Mouse (Mus musculus): Measurements from ENCODE around the gene Gm49027. TPM values are rescaled to one million over a fixed set of nuclear protein-coding genes. Genes with fewer than 3 reads are reported as not detected.

Gm49027 gene
- polyA plus RNA-seq (2016; fragmentation: Nextera tagmentation; extraction: Ambion mirVana): 1.1 and 1.9 TPM in 2 replicates

DNA sequence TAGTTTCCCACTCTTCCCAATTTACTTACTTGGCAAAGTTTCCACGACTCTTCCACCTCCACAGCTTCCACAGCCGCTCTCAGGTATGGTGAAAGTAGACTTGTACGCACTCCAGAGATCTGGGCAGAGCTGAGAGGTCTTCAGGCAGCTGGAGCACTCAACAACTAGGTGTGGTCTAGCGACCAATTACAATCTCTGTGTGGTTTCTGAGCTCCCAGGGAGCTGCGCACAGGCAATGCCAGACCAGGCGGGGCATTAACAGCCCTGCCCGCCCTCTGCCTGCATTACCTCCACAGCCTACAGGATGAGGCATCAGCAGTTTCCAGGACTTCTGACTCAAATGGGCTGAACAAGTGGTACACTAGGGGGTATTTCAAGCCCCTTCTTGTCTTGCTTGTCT is at the start of gene Gm49027:
TSS of gene Gm49027 (minus strand) at position 208 of the 400 bp plus-strand sequence.
- Histone ChIP-seq H3K4me2 (replicated peaks) (peak within 1 kb of the TSS; percentile 92), H3K9me3 (no peaks in the 10 kb centered on the region), H3K9ac (replicated peaks) (peak within 1 kb of the TSS; percentile 52), H3K27me3 (peaks cover 6% of the 10 kb centered on the region; the same call in 1 of the 2 replicates), H3K4me1 (peaks cover 31% of the 10 kb centered on the region), H3K4me3 (peak within 1 kb of the TSS; percentile 91), H3K36me3 (peaks cover 28% of the 10 kb centered on the region), H3K27ac (replicated peaks) (peak within 1 kb of the TSS; percentile 57)
- ATAC-seq (ENCODE audit: low FRiP score, low read depth): no peak
- 89% methylated on average over 7 of the region's 7 CpGs for WGBS

DNA sequence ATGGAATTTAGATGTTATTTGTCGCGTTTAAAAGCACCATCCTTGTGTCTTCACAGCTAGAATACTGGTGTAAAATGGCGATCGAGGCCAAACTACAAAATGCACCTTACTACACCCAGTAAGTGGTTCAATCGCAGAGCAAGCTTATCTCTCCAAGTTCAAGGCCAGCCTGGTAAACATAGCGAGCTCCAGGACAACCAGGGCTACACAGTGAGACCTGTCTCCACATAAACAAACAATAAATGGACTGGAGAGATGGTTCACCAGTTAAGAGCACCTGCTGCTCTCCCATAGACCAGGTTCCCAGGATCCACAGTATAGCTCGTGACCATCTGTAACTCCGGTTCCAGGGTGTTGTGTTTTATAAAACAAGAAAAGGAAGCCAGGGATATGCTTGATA is 48.1 kb upstream of the Gm49027 start:
- Histone ChIP-seq H3K4me2 (replicated peaks) (peak overlapping the region; percentile 80), H3K4me3 (peak overlapping the region; percentile 92), H3K9ac (replicated peaks) (no peak overlapping the region), H3K27me3 (no peaks in the 10 kb centered on the region), H3K4me1 (peaks cover 11% of the 10 kb centered on the region), H3K27ac (replicated peaks) (no peak overlapping the region), H3K9me3 (no peaks in the 10 kb centered on the region), H3K36me3 (peaks cover 26% of the 10 kb centered on the region)
- ATAC-seq (ENCODE audit: low FRiP score, low read depth): peak; percentile 23; the same call in 1 of the 2 replicates
- WGBS: 64% methylated on average over 8 of the region's 8 CpGs

DNA sequence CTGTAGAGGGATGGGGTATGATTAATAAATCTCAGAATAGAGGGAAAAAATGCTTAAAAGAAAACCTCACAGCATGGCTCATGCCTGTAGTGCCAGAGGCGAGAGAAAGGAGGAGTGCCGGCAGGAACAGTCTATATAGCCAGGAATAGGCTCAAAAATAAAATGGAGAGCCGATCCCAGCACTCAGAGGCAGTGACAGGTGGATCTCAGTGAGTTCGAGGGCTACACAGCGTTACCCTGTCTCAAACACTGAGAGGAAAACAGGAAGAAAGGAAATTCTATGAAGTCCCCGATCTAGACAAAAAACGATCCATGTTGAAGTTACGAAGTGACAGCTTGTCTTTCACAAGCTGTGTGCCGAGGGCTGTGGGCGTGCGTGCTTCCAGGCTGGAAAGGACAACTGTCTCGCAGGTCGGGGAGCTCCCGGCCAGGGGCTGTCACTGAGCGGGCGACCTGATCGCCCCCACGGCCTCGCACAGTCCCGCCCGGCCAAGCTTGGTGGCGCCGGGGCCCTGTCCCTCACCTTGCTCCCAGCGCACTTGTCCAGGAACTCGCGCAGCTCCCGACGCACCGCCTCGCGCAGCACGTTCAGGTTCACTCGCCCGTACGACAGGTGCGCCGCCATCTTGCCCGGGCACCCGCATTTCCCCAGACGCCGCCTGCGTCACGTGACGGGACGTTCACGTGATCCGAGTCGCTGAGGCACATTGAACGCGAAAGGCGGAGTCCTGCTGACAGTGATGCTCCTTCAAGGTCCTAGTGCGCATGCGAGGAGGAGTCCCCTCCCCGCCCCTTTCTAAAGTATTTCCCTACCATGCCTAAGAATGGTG is 47.3 kb upstream of the Gm49027 start, which contains the start of gene Vps33a:
TSS of gene Vps33a (minus strand) at position 682 of the 830 bp plus-strand sequence.
- H3K27ac ChIP-seq (replicated peaks): no peak within 1 kb of the TSS; the same call in 1 of the 2 replicates

DNA sequence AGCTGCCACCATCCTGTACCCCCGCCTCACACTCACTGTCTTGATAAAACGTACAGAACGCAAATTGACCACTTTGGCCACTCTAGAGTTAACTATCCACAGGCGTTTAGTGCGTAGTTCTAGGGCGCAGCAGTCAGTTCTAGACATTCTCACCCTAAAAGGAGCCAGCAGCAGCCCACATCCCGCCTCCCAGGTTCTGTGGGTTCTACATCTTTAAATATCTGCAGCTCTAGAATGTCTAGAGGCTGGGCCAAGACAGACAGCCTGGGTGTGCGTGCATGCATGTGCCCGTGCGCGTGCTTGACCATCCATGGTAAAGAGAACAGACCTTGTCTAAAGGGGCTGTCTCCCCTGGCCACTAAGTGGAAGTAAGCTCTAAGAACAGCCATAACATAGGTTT is 35.8 kb upstream of the Gm49027 start:
- WGBS: 94% methylated on average over 11 of the region's 11 CpGs
- no peak overlapping the region for H3K4me2 ChIP-seq (replicated peaks)
- ATAC-seq (ENCODE audit: low FRiP score, low read depth): no peak
- H3K27me3 ChIP-seq: no peaks in the 10 kb centered on the region
- no peak overlapping the region for H3K27ac ChIP-seq (replicated peaks)
- H3K36me3 ChIP-seq: peaks cover 94% of the 10 kb centered on the region
- no peaks in the 10 kb centered on the region for H3K9me3 ChIP-seq
- no peaks in the 10 kb centered on the region for H3K4me1 ChIP-seq
- no peak overlapping the region for H3K9ac ChIP-seq (replicated peaks)
- no peak overlapping the region for H3K4me3 ChIP-seq

More for the DNA sequence above, 47.3 kb upstream of the Gm49027 start, which contains the start of gene Vps33a:
- Histone ChIP-seq H3K27me3 (no peaks in the 10 kb centered on the region), H3K4me1 (peaks cover 11% of the 10 kb centered on the region), H3K9me3 (no peaks in the 10 kb centered on the region), H3K4me2 (replicated peaks) (peak within 1 kb of the TSS; percentile 80), H3K9ac (replicated peaks) (peak within 1 kb of the TSS; percentile 73), H3K36me3 (peaks cover 27% of the 10 kb centered on the region), H3K4me3 (peak within 1 kb of the TSS; percentile 92)
- ATAC-seq (ENCODE audit: low FRiP score, low read depth): peak; percentile 93
- under 1% methylated on average over 54 of the region's 54 CpGs for WGBS

DNA sequence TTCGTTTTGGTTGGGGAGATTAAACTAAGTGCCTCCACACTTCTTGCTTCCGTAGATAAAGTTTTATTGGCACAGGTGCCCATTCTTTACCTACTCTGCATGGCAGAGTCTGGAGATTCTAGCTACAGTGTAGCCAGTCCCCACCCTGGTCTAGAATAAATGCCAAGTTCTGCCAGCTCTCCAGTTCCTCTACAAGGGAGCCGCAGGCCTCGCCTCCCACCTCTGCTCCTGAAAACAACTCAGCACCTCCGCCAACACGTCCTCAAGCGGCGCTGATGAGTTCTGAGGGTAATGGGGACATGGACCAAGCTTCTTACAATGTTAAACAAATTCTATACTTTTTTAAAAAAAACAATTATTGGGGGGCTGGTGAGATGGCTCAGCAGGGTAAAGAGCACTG is 34.3 kb upstream of the Gm49027 start:
- Histone ChIP-seq H3K9me3 (no peaks in the 10 kb centered on the region), H3K4me3 (no peak overlapping the region), H3K4me2 (replicated peaks) (no peak overlapping the region), H3K4me1 (no peaks in the 10 kb centered on the region), H3K27me3 (no peaks in the 10 kb centered on the region), H3K9ac (replicated peaks) (no peak overlapping the region), H3K27ac (replicated peaks) (no peak overlapping the region), H3K36me3 (peaks cover 83% of the 10 kb centered on the region)
- 94% methylated on average over 8 of the region's 8 CpGs for WGBS
- no peak for ATAC-seq (ENCODE audit: low FRiP score, low read depth)

DNA sequence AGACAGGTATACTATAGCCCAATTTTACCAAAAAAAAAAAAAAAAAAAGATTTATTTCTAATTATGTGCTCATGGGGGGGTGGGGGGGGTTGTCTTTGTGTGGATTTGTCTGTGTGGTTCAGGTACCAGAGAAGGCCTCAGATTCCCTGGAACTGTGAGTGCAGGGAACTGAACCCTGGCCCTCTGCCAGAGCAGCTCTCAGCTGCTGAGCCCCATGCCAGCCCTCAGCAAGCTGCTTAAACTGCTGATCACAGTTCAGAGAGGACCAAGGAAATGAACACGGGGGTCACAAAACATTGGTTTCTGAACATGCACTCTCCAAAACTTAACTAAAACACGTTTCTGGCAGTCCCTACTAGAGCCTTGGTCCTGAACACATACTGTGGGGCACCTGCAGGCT is 31.2 kb upstream of the Gm49027 start:
- WGBS: 73% methylated on average over 2 of the region's 2 CpGs
- Histone ChIP-seq H3K9me3 (no peaks in the 10 kb centered on the region), H3K4me2 (replicated peaks) (no peak overlapping the region), H3K27ac (replicated peaks) (no peak overlapping the region), H3K9ac (replicated peaks) (no peak overlapping the region), H3K27me3 (no peaks in the 10 kb centered on the region), H3K4me3 (no peak overlapping the region), H3K4me1 (no peaks in the 10 kb centered on the region), H3K36me3 (peaks cover 60% of the 10 kb centered on the region)
- no peak for ATAC-seq (ENCODE audit: low FRiP score, low read depth)

DNA sequence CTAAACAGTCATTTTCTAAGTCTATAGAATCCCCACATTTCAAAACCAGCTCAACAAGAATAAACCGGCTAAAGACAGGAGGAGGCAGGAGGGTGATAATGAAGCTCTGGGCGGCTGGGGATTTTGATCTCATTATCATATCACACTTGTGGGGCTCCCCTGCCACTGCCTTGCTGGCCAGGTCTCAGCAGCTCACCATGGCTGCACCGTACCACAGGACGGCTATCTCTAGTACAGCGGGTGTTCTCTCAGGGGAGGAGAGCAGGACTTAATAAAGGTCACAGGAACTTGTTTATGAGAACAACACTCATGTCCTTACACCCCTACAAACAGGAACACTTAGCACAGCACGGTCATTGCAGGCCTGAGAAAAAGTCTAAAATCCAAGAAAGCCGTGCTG is 30.4 kb upstream of the Gm49027 start:
- 90% methylated on average over 7 of the region's 7 CpGs for WGBS
- H3K4me1 ChIP-seq: no peaks in the 10 kb centered on the region
- H3K27ac ChIP-seq (replicated peaks): no peak overlapping the region
- H3K4me2 ChIP-seq (replicated peaks): no peak overlapping the region
- no peak overlapping the region for H3K4me3 ChIP-seq
- no peak overlapping the region for H3K9ac ChIP-seq (replicated peaks)
- H3K27me3 ChIP-seq: no peaks in the 10 kb centered on the region
- no peak for ATAC-seq (ENCODE audit: low FRiP score, low read depth)
- H3K9me3 ChIP-seq: no peaks in the 10 kb centered on the region
- H3K36me3 ChIP-seq: peaks cover 53% of the 10 kb centered on the region

DNA sequence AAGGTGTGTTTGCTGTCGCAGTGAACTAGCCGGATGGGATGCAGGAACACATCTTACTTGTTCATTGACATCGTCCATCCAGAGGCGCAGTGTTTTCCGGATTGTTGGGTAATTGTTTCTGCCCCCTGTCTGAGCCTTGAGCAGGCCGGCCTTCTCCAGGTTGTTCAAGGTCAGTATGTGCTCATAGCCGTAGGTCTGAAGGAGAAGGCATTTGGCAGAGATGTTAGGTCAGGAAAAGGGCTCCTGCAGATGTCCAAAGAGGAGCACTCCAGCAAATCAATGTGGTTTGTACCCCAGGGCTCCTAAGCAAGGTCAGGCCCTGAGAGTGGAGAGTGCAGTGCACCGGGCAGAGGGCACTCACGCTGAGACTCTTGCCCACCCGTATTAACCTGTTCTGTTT is 8.5 kb upstream of the Gm49027 start:
- H3K9ac ChIP-seq (replicated peaks): no peak overlapping the region
- peaks cover 80% of the 10 kb centered on the region for H3K36me3 ChIP-seq
- no peak overlapping the region for H3K4me2 ChIP-seq (replicated peaks)
- H3K27me3 ChIP-seq: no peaks in the 10 kb centered on the region
- H3K27ac ChIP-seq (replicated peaks): no peak overlapping the region
- no peak for ATAC-seq (ENCODE audit: low FRiP score, low read depth)
- 94% methylated on average over 10 of the region's 10 CpGs for WGBS
- H3K4me3 ChIP-seq: no peak overlapping the region
- H3K9me3 ChIP-seq: no peaks in the 10 kb centered on the region
- no peaks in the 10 kb centered on the region for H3K4me1 ChIP-seq

DNA sequence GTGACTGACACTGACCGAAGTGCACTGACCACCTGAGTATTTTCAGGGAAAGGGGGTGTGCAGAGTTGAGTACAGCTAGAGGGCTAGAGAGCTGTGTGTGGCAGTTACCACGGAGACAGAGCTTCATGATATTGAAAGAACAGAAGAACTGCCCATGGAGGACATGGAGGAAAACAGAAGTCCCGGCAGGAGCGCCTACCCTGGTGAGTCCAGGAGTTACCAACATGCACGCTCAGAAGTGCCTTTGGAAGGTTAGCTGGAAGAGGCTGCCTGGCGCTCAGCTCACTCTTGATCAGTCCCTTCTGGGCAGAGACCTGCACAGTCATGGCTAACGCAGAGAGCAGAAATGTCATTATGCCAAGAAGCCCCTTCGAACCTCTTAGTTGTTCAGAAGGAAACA is 4.8 kb upstream of the Gm49027 start:
- 92% methylated on average over 8 of the region's 8 CpGs for WGBS

DNA sequence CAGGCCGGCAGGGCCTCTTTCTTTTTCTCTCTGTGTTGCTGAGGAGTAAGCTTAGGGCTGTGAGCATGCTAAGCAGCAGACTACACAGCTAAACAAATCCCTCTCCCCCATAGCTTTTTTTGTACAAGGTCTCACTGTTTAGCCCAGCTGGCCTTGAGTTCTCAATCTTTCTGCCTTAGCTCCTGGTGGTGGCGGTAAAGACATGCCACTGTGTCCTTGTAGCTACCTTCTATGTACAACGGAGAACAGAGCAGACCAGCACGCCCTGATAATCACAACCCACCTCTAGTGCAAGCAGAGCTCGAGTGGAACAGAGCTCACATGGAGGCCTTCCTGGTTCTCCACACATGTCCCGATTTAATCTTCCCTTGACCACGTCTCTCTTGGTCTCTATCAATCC is 3.4 kb upstream of the Gm49027 start:
- no peak overlapping the region for H3K4me2 ChIP-seq (replicated peaks)
- 81% methylated on average over 7 of the region's 7 CpGs for WGBS
- H3K4me3 ChIP-seq: no peak overlapping the region
- H3K9ac ChIP-seq (replicated peaks): no peak overlapping the region
- no peak overlapping the region for H3K27ac ChIP-seq (replicated peaks)
- H3K36me3 ChIP-seq: peaks cover 61% of the 10 kb centered on the region
- peaks cover 9% of the 10 kb centered on the region for H3K4me1 ChIP-seq
- ATAC-seq (ENCODE audit: low FRiP score, low read depth): no peak
- peaks cover 6% of the 10 kb centered on the region; the same call in 1 of the 2 replicates for H3K27me3 ChIP-seq
- no peaks in the 10 kb centered on the region for H3K9me3 ChIP-seq

More for the DNA sequence above, 4.8 kb upstream of the Gm49027 start:
- peaks cover 74% of the 10 kb centered on the region for H3K36me3 ChIP-seq
- no peak overlapping the region for H3K4me3 ChIP-seq
- H3K4me2 ChIP-seq (replicated peaks): no peak overlapping the region
- peaks cover 5% of the 10 kb centered on the region; the same call in 1 of the 2 replicates for H3K27me3 ChIP-seq
- H3K9me3 ChIP-seq: no peaks in the 10 kb centered on the region
- no peak overlapping the region for H3K27ac ChIP-seq (replicated peaks)
- no peak for ATAC-seq (ENCODE audit: low FRiP score, low read depth)
- no peak overlapping the region for H3K9ac ChIP-seq (replicated peaks)
- H3K4me1 ChIP-seq: peaks cover 3% of the 10 kb centered on the region; the same call in 1 of the 2 replicates

DNA sequence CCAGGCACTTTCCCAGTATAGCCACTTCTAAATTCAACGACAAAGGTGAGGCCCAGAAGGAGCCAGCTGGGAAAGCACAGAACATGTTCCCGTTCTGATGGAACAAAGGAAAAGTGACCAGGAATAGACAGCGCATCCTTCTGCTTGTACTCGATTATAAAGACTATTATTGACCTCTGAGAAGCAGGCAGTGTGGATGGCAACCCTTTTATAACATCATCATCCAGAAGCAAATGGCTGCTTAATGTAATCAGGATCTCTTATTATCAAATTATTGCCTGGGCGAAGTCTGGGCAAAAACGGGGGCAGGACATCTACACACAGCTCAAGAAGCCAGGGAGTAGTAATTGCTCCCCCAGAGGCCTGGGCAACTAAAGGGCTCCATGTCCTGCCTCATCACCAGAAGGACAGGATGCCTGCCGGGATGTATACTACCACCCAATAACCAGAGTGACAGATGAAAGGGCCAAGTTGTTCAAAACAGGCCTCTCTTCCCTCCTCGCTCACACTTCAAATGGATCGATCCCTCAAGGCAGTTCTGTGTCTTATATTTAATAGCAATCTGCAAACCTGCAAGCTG is 718 bp upstream of the Gm49027 start:
- no peak for ATAC-seq (ENCODE audit: low FRiP score, low read depth)
- Histone ChIP-seq H3K4me2 (replicated peaks) (no peak overlapping the region), H3K4me3 (no peak overlapping the region), H3K9ac (replicated peaks) (no peak overlapping the region), H3K27ac (replicated peaks) (no peak overlapping the region), H3K4me1 (peaks cover 31% of the 10 kb centered on the region), H3K36me3 (peaks cover 35% of the 10 kb centered on the region), H3K27me3 (peaks cover 6% of the 10 kb centered on the region; the same call in 1 of the 2 replicates), H3K9me3 (no peaks in the 10 kb centered on the region)
- 89% methylated on average over 9 of the region's 9 CpGs for WGBS

DNA sequence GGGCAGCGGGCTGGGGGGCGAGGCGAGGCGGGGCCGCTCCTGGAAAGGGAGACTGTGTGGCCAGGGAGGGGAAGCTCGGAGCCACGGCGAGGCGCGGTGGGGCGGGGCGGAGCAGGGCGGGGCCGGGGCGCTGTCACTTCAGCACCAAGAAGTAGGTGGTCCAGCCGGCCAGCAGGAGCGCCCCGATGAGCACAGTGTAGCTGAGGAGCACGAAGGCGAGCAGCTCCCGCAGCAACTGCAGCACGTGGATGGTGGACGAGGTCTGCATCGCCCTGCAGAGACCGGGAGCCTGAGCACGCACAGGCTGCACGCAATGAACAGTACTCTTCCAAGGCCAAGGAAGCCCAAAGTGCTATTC is 916 bp downstream of the Gm49027 start:
- ATAC-seq (ENCODE audit: low FRiP score, low read depth): peak; percentile 95
- H3K4me3 ChIP-seq: peak overlapping the region; percentile 91
- peaks cover 30% of the 10 kb centered on the region for H3K36me3 ChIP-seq
- H3K27me3 ChIP-seq: peaks cover 6% of the 10 kb centered on the region; the same call in 1 of the 2 replicates
- no peaks in the 10 kb centered on the region for H3K9me3 ChIP-seq
- under 1% methylated on average over 27 of the region's 27 CpGs for WGBS
- peak overlapping the region; percentile 57 for H3K27ac ChIP-seq (replicated peaks)
- H3K4me2 ChIP-seq (replicated peaks): peak overlapping the region; percentile 92
- peak overlapping the region; percentile 52 for H3K9ac ChIP-seq (replicated peaks)
- peaks cover 31% of the 10 kb centered on the region for H3K4me1 ChIP-seq

Data from midbrain, embryonic 12.5 days (tissue).